Mouse (Mus musculus) cortical plate, adult 2 months (tissue): Measurements from ENCODE around the gene Rilp.

Experiments used
- CTCF ChIP-seq: fragments of 200-500 bp; IDR thresholded peaks from 2 replicates; pipeline ENCODE4 v1.5.1; 2011; ENCODE audit warnings: mild to moderate bottlenecking, control low read depth, low read length; ENCODE audit not compliant: insufficient read depth; ENCODE audit errors: extremely low read depth
- POLR2A ChIP-seq: fragments of 200-500 bp; IDR thresholded peaks from 2 replicates; pipeline ENCODE4 v1.6.1; 2011; ENCODE audit warnings: mild to moderate bottlenecking, low read length, control low read depth; ENCODE audit not compliant: insufficient read depth; ENCODE audit errors: extremely low read depth

GRCm38 (mm10) chr11:75544713-75545112 lies 34.8 kb downstream of the Rilp start:
- TF ChIP-seq CTCF (no peak), POLR2A (no peak)
